Mouse (Mus musculus) C2C12 (cell line): Measurements from ENCODE around the gene Zbtb1.

ENCODE experiments used
- CTCF ChIP-seq: IDR thresholded peaks from one replicate; pipeline ENCODE4 v1.5.1; 2011; ENCODE audit not compliant: control insufficient read depth, insufficient read depth, insufficient read length
- MAX ChIP-seq: IDR thresholded peaks from one replicate; pipeline ENCODE4 v1.6.1; 2011; ENCODE audit warnings: mild to moderate bottlenecking, control low read depth
- MYOG ChIP-seq: IDR thresholded peaks from one replicate; pipeline ENCODE4 v1.6.1; 2011; ENCODE audit not compliant: control insufficient read depth, insufficient read length; ENCODE audit errors: extremely low read depth
- USF1 ChIP-seq: IDR thresholded peaks from one replicate; pipeline ENCODE4 v1.6.1; 2011; ENCODE audit warnings: low read depth, mild to moderate bottlenecking, control low read depth, moderate library complexity

DNA sequence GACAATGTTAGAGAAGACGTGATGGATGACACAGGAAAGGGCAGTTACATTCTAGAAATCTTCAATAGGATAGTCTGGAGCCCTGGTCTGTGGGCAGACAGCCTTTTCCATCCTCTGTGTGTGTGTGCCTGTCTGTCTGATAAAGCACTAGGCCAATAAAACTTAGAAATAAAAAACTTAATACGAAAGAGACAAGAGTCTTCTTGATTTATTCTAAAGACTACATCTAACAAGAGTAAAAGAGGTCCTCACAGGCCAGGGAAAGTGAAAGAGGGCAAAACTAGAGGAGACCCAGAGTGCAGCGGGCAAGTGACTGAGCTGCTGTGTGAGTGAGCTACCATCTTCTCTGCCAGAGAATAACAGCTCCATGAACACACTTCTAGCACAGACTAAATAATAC is 3.8 kb upstream of the Zbtb1 start:
- TF ChIP-seq CTCF (no peak), MAX (no peak), USF1 (no peak), MYOG (no peak)
